Mouse (Mus musculus): ENCODE data around the gene Drg1.

Gene Drg1

GRCm38 (mm10) chr11:3278351-3278750, 12.1 kb upstream of the Drg1 start:
- CTCF ChIA-PET, result interaction anchor here in 1 of 4 experiments (1.4 kb wide), 1 partner anchor 12 kb away, joined by 5 read pairs; no protein-coding TSS in a partner anchor
- POLR2A ChIA-PET, result interaction anchor here in 3 of 4 experiments (1.0 to 26.0 kb wide), 9 partner anchors 9 to 15 kb away, joined by 3 to 556 read pairs (median 6); partner anchors contain the start of genes Drg1 (in 3 of the 3) and Patz1 (in 2 of the 3)

GRCm38 (mm10) chr11:3269241-3269640, 3.0 kb upstream of the Drg1 start:
- CTCF ChIA-PET, result interaction anchor here in 2 of 4 experiments (0.8 to 1.5 kb wide), 3 partner anchors 20 to 76 kb away, joined by 3 read pairs; partner anchors contain the start of genes Patz1 (in 1 of the 2) and Sfi1 (in 1 of the 2)

GRCm38 (mm10) chr11:3267133-3267532, 918 bp upstream of the Drg1 start:
- ChIA-PET POLR2A (interaction anchor here (0.7 to 15.5 kb wide), 65 partner anchors 10 to 1708 kb away, joined by 3 to 556 read pairs (median 9); partner anchors contain the start of genes Patz1 (in 4 of the 4), Rnf185 (in 3 of the 4), Morc2a (in 2 of the 4) and Eif4enif1 (in 1 of the 4)), CTCF (interaction anchor here (0.6 to 1.7 kb wide), 7 partner anchors 23 to 149 kb away, joined by 3 to 10 read pairs (median 3); no protein-coding TSS in a partner anchor)

More at GRCm38 (mm10) chr11:3269241-3269640, 3.0 kb upstream of the Drg1 start:
- POLR2A ChIA-PET, result interaction anchor here (0.6 to 15.5 kb wide), 22 partner anchors 9 to 379 kb away, joined by 3 to 556 read pairs (median 4); partner anchors contain the start of genes Patz1 (in 3 of the 4), Eif4enif1 (in 1 of the 4) and Sfi1 (in 1 of the 4)

DNA sequence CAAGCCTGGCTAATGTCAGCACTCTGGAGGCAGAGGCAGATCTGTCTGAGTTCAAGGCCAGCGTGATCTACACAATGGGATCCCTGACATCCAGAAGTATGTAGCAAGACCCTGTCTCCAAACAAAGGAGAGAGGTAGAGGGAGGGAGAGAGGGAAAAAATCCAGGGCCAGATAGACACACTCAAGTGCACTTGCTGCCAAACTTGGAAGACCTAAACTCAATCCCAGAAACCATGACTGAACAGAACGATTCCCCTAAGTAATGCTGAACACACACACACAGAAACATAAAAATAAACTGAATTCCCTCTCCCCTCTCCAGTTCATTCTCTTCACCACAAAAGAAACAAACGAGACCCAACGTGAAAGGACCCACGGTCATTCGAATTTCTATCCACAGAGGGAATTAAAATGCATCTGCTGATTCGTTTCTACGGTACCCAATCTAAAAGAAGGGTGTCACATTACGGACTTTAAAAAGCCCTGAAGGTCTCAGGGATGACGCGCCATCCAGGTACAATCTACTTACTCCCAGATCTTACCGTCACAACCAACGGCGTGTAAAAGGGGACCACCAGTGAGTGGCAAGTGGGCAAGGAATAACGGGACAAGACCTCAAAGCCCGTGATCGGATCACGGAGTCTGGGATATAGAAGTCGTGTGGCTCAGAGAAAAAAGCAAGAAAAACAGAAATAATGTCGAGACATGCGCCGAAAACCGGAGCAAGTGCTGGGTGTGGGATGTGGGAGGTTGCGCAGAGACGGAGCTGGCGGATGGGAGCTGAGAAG, 730 bp downstream of the Drg1 start:
- POLR2A ChIA-PET, result interaction anchor here (0.6 to 15.5 kb wide), 112 partner anchors 8 to 698 kb away, joined by 3 to 556 read pairs (median 6); partner anchors contain the start of genes Patz1 (in 4 of the 4), Morc2a (in 3 of the 4), Rnf185 (in 3 of the 4) and Sfi1 (in 3 of the 4)
- CTCF ChIA-PET, result interaction anchor here in 3 of 4 experiments (1.0 to 1.7 kb wide), 9 partner anchors 24 to 211 kb away, joined by 3 to 12 read pairs (median 5); partner anchors contain the start of gene Patz1 (in 1 of the 3)

- CTCF ChIA-PET, result interaction anchor here in 3 of 4 experiments (0.5 to 1.5 kb wide), 3 partner anchors 32 to 438 kb away, joined by 3 to 16 read pairs (median 8); no protein-coding TSS in a partner anchor
- POLR2A ChIA-PET, result interaction anchor here in 3 of 4 experiments (0.8 to 15.5 kb wide), 11 partner anchors 10 to 131 kb away, joined by 3 to 556 read pairs (median 4); partner anchors contain the start of gene Patz1 (in 1 of the 3)
Measured at GRCm38 (mm10) chr11:3259537-3259936, 6.7 kb downstream of the Drg1 start.

DNA sequence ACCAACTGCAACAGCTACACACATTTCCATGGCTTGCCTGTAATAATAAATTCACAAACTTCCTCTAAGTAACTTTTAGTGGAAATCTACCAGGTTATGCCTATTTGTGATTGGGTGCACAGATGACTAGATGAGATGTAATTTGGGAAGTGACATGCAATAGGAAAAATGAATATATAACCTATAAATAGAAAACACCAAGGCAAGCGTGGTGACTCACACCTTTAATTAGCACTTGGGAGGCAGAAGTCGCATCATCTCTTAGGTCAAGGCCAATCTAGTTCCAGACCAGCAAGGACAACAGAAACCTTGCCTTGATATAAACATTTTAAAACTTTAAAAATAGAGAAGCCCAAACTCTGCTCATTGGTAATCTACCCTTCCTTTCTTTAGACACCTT, 18.8 kb downstream of the Drg1 start:
- POLR2A ChIA-PET, result interaction anchor here in 2 of 4 experiments (0.6 to 5.8 kb wide), 23 partner anchors 7 to 145 kb away, joined by 3 to 37 read pairs (median 5); partner anchors contain the start of genes Drg1 (in 2 of the 2), Eif4enif1 (in 1 of the 2) and Patz1 (in 1 of the 2)
- CTCF ChIA-PET, result no interaction called here

DNA sequence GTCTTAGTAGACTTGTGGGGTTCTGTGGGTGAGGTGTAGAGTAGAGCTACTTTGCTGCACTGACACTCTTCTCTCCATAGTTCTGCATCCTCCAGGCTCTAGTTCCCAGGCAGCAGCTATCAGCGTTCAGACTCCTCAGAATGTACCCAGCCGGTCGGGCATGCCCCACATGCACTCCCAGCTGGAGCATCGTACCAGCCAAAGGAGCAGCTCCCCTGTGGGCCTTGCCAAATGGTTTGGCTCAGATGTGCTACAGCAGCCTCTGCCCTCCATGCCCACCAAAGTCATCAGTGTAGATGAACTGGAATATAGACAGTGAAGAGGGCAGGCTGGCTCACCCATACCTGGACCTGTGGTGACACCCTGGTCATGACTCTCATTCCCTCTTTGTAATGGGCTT, 22.4 kb downstream of the Drg1 start:
- CTCF ChIA-PET, result no interaction called here
- POLR2A ChIA-PET, result interaction anchor here in 3 of 4 experiments (0.6 to 5.8 kb wide), 11 partner anchors 9 to 73 kb away, joined by 3 to 37 read pairs (median 8); partner anchors contain the start of gene Drg1 (in 1 of the 3)

GRCm38 (mm10) chr11:3242395-3242794, 23.8 kb downstream of the Drg1 start:
- ChIA-PET CTCF (interaction anchor here in 1 of 4 experiments (0.6 kb wide), 1 partner anchor 364 kb away, joined by 3 read pairs; no protein-coding TSS in a partner anchor), POLR2A (interaction anchor here in 2 of 4 experiments (0.6 to 5.5 kb wide), 12 partner anchors 8 to 275 kb away, joined by 3 to 37 read pairs (median 6); partner anchors contain the start of gene Drg1 (in 2 of the 2))

- CTCF ChIA-PET, result interaction anchor here in 1 of 4 experiments (2.0 kb wide), 1 partner anchor 79 kb away, joined by 6 read pairs; no protein-coding TSS in a partner anchor
Measured at GRCm38 (mm10) chr11:3235277-3235676, 30.9 kb downstream of the Drg1 start.

DNA sequence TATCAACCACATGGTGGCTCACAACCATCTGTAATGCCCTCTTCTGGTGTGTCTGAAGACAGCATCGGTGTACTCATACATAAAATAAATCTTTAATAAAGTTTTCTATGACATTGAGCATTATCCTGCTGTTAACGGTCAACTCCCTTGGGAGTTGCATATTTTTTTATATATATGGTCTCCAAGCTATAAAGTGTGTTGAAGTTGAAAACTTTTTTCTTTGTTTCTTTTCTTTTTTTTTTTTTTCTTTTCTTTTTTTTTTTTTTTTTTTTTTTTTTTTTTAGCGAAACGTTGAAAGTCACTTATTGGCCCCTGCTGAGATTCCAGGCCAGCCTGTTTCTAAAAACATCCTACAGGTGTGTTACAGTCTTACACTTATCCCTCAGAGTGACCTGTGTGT, 32.5 kb downstream of the Drg1 start:
- ChIA-PET POLR2A (interaction anchor here in 2 of 4 experiments (0.6 to 2.5 kb wide), 13 partner anchors 8 to 137 kb away, joined by 3 to 29 read pairs (median 4); partner anchors contain the start of gene Drg1 (in 1 of the 2)), CTCF (interaction anchor here in 1 of 4 experiments (0.6 kb wide), 2 partner anchors 80 to 98 kb away, joined by 4 to 5 read pairs; no protein-coding TSS in a partner anchor)

More at GRCm38 (mm10) chr11:3235277-3235676, 30.9 kb downstream of the Drg1 start:
- POLR2A ChIA-PET, result interaction anchor here in 3 of 4 experiments (0.6 to 2.3 kb wide), 21 partner anchors 8 to 216 kb away, joined by 3 to 29 read pairs (median 4); partner anchors contain the start of gene Drg1 (in 2 of the 3)

GRCm38 (mm10) chr11:3232248-3232647, 34.0 kb downstream of the Drg1 start:
- ChIA-PET POLR2A (interaction anchor here in 3 of 4 experiments (0.5 to 2.5 kb wide), 13 partner anchors 10 to 264 kb away, joined by 3 to 18 read pairs (median 4); partner anchors contain the start of gene Drg1 (in 2 of the 3)), CTCF (no interaction called here)

- POLR2A ChIA-PET, result interaction anchor here in 2 of 4 experiments (0.6 to 1.5 kb wide), 4 partner anchors 8 to 62 kb away, joined by 3 to 5 read pairs (median 4); partner anchors contain the start of gene Drg1 (in 1 of the 2)
- CTCF ChIA-PET, result interaction anchor here in 1 of 4 experiments (0.7 kb wide), 1 partner anchor 566 kb away, joined by 4 read pairs; no protein-coding TSS in a partner anchor
Measured at GRCm38 (mm10) chr11:3227113-3227512, 39.1 kb downstream of the Drg1 start.

DNA sequence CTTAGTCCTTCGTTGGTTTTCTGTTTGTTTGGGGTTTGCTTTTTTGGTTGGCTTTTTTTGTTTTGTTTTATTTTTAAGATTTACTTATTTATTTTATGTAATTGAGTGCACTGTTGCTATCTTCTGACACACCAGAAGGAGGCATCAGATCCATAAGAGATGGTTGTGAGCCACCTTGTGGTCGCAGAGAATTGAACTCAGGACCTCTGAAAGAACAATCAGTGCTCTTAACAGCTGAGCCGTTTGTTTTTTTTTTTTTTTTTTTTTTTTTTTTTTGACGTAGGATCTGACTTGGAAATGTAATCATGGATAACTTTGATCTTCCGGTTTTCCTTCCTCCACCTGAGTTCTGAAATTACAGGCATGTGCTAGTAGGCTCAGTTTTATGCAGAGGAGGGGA, 43.1 kb downstream of the Drg1 start:
- CTCF ChIA-PET, result interaction anchor here in 2 of 4 experiments (0.5 to 0.7 kb wide), 2 partner anchors 34 to 91 kb away, joined by 3 to 4 read pairs; no protein-coding TSS in a partner anchor
- POLR2A ChIA-PET, result interaction anchor here in 2 of 4 experiments (0.8 to 1.6 kb wide), 6 partner anchors 12 to 108 kb away, joined by 3 to 4 read pairs (median 3); partner anchors contain the start of genes Drg1 (in 1 of the 2) and Pik3ip1 (in 1 of the 2)

- POLR2A ChIA-PET, result no interaction called here
Measured at GRCm38 (mm10) chr11:3212526-3212925, 53.7 kb downstream of the Drg1 start.

DNA sequence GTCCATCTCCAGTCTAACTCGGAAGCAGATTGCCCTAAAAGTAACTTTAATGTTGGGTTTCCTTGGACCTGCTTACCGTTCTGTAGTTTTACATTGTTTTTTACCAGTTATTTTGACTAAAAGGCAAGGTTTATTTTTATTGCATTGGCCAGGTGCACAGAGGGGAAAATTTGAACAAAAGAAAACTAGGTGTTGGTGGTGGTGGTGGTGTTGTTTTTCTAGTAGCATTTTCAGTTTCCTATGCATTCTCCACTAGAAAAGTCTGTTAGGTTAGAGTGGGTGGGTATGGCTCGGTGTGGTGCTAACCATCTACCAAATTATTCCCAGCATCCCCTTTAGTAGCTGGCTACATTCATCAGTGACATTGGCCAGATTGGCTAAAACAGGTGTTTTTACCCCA, 59.4 kb downstream of the Drg1 start:
- ChIA-PET CTCF (no interaction called here), POLR2A (interaction anchor here in 3 of 4 experiments (0.5 to 2.5 kb wide), 10 partner anchors 11 to 1429 kb away, joined by 3 to 8 read pairs (median 3); no protein-coding TSS in a partner anchor)

More at GRCm38 (mm10) chr11:3212526-3212925, 53.7 kb downstream of the Drg1 start:
- CTCF ChIA-PET, result no interaction called here

DNA sequence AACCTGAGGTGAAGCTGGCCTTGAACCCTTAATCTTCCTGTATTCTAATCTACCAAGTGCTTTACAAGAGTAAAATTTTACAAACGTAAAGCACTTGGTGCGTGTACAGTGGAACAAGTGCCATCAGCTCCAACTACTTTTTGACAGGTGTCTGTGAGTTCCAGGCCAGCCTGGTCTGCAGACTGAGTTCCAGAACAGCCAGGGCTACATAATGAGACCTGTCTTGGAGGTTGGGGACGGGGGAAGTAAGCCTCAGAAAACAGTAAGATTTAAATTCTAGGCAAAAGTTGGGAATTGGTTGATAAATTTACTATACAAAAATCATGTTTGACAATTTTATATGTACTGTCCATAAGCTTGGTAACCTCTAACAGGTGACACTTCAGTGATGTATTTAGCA, 61.0 kb downstream of the Drg1 start:
- CTCF ChIA-PET, result no interaction called here

DNA sequence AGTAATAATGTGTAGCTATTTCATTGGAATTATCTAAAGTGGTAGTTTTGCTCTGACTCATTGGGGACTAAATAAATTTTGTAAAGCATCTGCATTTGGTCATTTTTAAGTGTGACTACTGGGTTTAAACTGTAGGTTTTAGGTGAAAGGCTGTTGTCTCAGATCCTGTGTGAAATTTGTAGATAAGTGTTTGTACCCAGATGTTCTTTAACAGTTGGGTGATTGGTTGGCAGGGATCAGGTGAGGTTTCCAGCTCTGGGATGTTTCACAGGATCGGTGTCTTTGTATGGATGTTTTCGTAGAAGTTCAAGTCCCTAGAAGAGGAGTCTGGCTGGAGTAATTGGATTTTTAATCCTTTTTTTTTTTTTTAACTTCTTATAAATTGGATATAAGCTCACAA, 62.4 kb downstream of the Drg1 start:
- ChIA-PET CTCF (interaction anchor here in 2 of 4 experiments (0.5 to 1.0 kb wide), 3 partner anchors 11 to 144 kb away, joined by 3 read pairs; no protein-coding TSS in a partner anchor), POLR2A (interaction anchor here in 3 of 4 experiments (0.5 to 23.8 kb wide), 16 partner anchors 11 to 132 kb away, joined by 3 to 4148 read pairs (median 5); partner anchors contain the start of genes Sfi1 (in 3 of the 3), Drg1 (in 2 of the 3) and Patz1 (in 1 of the 3))

More for the DNA sequence above, 61.0 kb downstream of the Drg1 start:
- POLR2A ChIA-PET, result interaction anchor here in 3 of 4 experiments (0.6 to 3.9 kb wide), 15 partner anchors 8 to 144 kb away, joined by 3 to 17 read pairs (median 6); partner anchors contain the start of genes Sfi1 (in 3 of the 3), Drg1 (in 2 of the 3) and Patz1 (in 1 of the 3)

Data from embryonic stem cell, embryonic (primary cell).